Mouse (Mus musculus) kidney, adult 18-20 months (tissue): Measurements from ENCODE around the gene Zfyve9.

Source experiments
- DNase-seq: peaks from one replicate; pipeline ENCODE4 v3.0.0; 2021

Gene Zfyve9

GRCm38 (mm10) chr4:108598306-108598705 lies 182.3 kb downstream of the Zfyve9 start:
- DNase-seq: no peak

GRCm38 (mm10) chr4:108595785-108596184 lies 184.8 kb downstream of the Zfyve9 start:
- no peak for DNase-seq

- no peak for DNase-seq
Measured at GRCm38 (mm10) chr4:108593376-108593775, 187.2 kb downstream of the Zfyve9 start.
